Mouse (Mus musculus): ENCODE measurements around the gene Rab26. TPM values are rescaled to one million over a fixed set of nuclear protein-coding genes. Genes with fewer than 3 reads are reported as not detected.

Rab26 gene
- polyA plus RNA-seq, 1 experiment, result 1.2 TPM

DNA sequence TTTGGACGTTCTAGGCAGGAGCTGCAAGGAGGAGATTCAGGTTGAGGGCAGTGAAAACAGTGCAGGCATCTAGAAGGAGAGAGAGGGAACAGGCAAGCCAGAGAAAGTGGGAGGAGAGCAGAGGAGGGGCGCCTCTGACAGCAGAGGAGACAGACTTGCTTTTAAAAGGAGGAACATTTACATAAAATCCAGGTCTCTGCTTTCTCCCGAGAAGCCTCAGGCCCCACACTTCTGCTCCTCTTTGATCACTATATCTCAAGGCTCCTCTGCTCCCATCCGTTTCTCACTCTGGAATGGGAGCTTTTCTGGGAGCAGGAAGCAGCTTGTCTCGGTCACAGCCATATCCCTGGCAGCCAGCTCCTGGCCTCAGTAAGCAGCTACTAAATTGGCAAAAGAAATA is 1.3 kb upstream of the Rab26 start:
- no peaks in the 10 kb centered on the region for H3K36me3 ChIP-seq (ENCODE audit: control insufficient read depth, insufficient read depth, low read length)
- H3K27me3 ChIP-seq (ENCODE audit: control insufficient read depth, insufficient read depth, low read length), result no peaks in the 10 kb centered on the region
- no peak for TF ChIP-seq POLR2A (IDR thresholded peaks at IDR 0.05; ENCODE audit: low read depth, low read length)
- TF ChIP-seq CTCF (IDR thresholded peaks at IDR 0.05; ENCODE audit: extremely low read depth, insufficient read length, insufficient replicate concordance, low read depth, low read length), result no peak
- no peak overlapping the region for H3K27ac ChIP-seq (ENCODE audit: insufficient read depth, low read depth, low read length)
- 84% methylated on average over 5 of the region's 5 CpGs for WGBS
- no peak overlapping the region for H3K4me3 ChIP-seq (ENCODE audit: low read depth, low read length)
- peaks cover 8% of the 10 kb centered on the region for H3K4me1 ChIP-seq (ENCODE audit: control insufficient read depth, insufficient read depth, insufficient read length, low read length)

DNA sequence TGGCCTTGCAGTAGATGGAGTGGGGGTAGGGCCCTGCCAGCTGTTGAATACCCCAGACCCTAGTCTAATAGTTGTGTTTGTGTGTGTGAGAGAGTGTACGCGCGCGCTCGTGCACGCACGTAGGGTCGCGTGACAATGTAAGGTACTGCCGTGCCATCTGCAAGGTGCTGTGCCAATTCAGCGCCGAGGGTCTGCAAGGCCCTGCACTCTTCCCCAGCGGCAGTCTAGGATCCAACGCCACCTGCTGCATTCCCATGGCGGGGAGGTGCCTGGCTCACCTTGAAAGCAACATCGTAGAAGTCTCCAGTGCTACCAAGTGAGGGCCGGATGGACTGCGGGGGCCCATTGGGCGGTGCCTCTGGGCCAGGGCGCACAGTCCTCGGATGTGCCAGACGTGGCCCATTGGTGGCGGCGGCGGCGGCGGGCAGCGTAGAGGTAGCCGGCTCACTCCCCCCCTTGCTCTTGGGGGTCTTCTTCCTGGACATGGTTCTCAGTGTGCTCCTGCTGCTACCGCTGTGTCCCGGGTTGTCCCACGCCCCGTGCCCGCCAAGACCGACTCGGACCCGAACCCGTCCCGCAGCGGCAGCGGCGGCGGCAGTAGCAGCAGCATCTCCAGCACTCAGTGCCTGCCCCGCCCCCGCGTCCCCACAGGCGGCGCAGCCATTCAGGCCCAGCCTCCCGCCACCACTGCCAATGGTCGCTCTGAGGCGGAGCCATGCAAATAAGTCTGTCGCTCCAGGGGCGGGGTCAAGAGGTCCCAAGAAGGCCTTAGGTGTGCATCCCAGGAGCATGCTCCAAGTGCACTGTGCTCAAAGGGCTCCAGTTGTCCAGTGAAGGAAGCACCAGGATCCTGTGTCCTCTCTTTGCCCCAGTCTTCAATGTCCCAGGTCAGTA is 664 bp downstream of the Rab26 start:
- H3K36me3 ChIP-seq (ENCODE audit: control insufficient read depth, insufficient read depth, low read length), result peaks cover 7% of the 10 kb centered on the region
- no peaks in the 10 kb centered on the region for H3K27me3 ChIP-seq (ENCODE audit: control insufficient read depth, insufficient read depth, low read length)
- no peak overlapping the region for H3K27ac ChIP-seq (ENCODE audit: insufficient read depth, low read depth, low read length)
- peak overlapping the region; percentile 57 for H3K4me3 ChIP-seq (ENCODE audit: low read depth, low read length)
- TF ChIP-seq POLR2A (IDR thresholded peaks at IDR 0.05; ENCODE audit: low read depth, low read length) (no peak), CTCF (IDR thresholded peaks at IDR 0.05; ENCODE audit: extremely low read depth, insufficient read length, insufficient replicate concordance, low read depth, low read length) (no peak)
- WGBS, result 16% methylated on average over 53 of the region's 53 CpGs
- peaks cover 18% of the 10 kb centered on the region for H3K4me1 ChIP-seq (ENCODE audit: control insufficient read depth, insufficient read depth, insufficient read length, low read length)

DNA sequence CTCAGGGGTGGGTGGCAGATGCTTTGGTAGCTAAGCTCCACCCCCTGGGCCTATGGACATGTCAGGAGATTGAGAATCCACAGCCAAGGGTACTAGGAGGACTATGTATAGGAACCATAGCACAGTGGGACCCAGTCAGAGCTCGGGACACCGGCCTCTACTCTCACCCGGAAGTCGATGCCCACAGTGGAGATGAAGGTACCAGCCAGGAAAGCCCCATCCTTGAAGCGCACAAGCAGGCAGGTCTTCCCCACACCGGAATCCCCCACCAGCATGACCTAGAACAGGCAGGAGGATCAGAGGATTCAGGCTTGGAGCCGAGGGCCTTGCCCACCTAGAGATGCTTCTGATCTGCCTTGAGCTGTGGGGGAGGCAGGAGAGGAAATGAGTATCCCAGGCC is 2.0 kb downstream of the Rab26 start:
- no peaks in the 10 kb centered on the region for H3K27me3 ChIP-seq (ENCODE audit: control insufficient read depth, insufficient read depth, low read length)
- peaks cover 14% of the 10 kb centered on the region for H3K4me1 ChIP-seq (ENCODE audit: control insufficient read depth, insufficient read depth, insufficient read length, low read length)
- TF ChIP-seq POLR2A (IDR thresholded peaks at IDR 0.05; ENCODE audit: low read depth, low read length), result no peak
- WGBS, result 78% methylated on average over 7 of the region's 7 CpGs
- H3K36me3 ChIP-seq (ENCODE audit: control insufficient read depth, insufficient read depth, low read length), result peaks cover 7% of the 10 kb centered on the region
- no peak overlapping the region for H3K27ac ChIP-seq (ENCODE audit: insufficient read depth, low read depth, low read length)
- no peak overlapping the region for H3K4me3 ChIP-seq (ENCODE audit: low read depth, low read length)

DNA sequence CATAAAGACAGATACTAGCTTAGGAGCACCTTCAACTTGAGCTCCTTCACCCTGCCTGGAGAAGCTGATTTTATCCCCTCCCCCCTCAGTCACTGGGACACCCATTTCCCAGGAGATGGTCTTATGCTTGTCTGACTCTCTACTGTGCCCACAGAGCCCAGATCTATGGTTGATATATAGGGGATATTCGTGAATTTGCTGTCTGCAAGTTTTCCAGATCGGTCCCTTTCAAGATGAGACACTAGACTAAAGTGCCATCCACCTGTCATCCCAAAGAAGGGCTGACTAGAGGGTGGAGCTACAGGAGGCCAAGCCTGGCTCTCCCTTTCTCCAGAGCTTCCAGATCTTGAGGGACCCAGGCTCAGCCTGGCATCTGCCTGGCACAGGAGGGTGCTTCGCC is 2.9 kb downstream of the Rab26 start:
- 64% methylated on average over 3 of the region's 3 CpGs for WGBS
- Histone ChIP-seq H3K4me1 (ENCODE audit: control insufficient read depth, insufficient read depth, insufficient read length, low read length) (peaks cover 14% of the 10 kb centered on the region), H3K4me3 (ENCODE audit: low read depth, low read length) (no peak overlapping the region), H3K36me3 (ENCODE audit: control insufficient read depth, insufficient read depth, low read length) (peaks cover 7% of the 10 kb centered on the region), H3K27me3 (ENCODE audit: control insufficient read depth, insufficient read depth, low read length) (no peaks in the 10 kb centered on the region), H3K27ac (ENCODE audit: insufficient read depth, low read depth, low read length) (no peak overlapping the region)
- no peak for TF ChIP-seq CTCF (IDR thresholded peaks at IDR 0.05; ENCODE audit: extremely low read depth, insufficient read length, insufficient replicate concordance, low read depth, low read length)
- no peak for TF ChIP-seq POLR2A (IDR thresholded peaks at IDR 0.05; ENCODE audit: low read depth, low read length)

DNA sequence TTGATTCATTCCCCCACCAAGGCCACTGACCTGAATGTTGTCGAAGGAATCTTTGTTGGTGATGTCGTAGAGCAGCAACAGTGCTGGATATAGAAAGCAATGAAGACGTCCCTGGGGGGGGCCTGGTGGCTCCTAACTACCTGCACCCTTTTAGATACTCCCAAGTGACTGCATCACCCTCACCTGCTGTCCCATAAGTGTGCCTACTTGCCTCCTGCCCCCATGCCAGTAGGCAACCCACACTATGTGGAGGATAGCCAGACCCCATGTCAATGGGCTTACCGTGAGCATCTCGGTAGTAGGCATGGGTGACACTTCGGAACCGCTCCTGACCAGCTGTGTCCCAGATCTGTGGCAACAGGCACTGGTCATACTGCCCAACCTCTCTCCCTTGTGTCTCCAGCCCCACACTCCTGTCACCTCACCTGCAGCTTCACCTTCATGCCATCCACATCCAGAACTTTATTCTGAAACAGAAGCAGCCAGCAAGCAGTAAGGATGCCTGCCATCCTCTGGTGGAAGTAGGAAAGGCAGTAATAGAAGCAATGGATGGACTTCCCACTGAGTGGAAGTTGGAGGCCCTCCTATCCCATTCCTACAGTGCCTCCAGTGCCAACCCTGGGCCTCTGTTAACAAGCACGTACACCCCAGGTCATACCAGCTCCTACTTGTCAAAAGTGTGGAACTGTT is 3.5 kb downstream of the Rab26 start:
- H3K4me1 ChIP-seq (ENCODE audit: control insufficient read depth, insufficient read depth, insufficient read length, low read length), result peaks cover 14% of the 10 kb centered on the region
- no peaks in the 10 kb centered on the region for H3K27me3 ChIP-seq (ENCODE audit: control insufficient read depth, insufficient read depth, low read length)
- H3K27ac ChIP-seq (ENCODE audit: insufficient read depth, low read depth, low read length), result no peak overlapping the region
- WGBS, result 49% methylated on average over 8 of the region's 8 CpGs
- H3K4me3 ChIP-seq (ENCODE audit: low read depth, low read length), result no peak overlapping the region
- peaks cover 8% of the 10 kb centered on the region for H3K36me3 ChIP-seq (ENCODE audit: control insufficient read depth, insufficient read depth, low read length)
- no peak for TF ChIP-seq CTCF (IDR thresholded peaks at IDR 0.05; ENCODE audit: extremely low read depth, insufficient read length, insufficient replicate concordance, low read depth, low read length)
- no peak for TF ChIP-seq POLR2A (IDR thresholded peaks at IDR 0.05; ENCODE audit: low read depth, low read length)

DNA sequence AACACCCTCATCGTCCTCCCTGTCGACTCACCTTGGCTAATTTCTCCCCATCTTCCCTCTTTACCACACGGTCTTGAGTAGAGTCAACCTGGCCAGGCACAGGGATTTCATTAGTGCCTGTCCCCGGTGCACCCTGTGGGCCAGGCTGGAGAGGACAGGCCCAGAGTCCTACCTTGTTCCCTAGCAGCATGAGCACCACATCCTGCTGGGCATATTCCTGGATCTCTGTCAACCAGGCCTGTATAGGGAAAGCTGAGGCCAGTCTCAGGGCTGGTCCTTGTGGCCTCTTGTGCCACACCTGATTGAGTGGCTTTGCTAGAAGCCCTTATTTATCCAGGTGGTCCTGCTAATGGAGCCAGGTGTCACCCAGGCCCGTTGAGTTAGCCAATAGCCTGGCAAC is 4.1 kb downstream of the Rab26 start:
- 23% methylated on average over 5 of the region's 5 CpGs for WGBS
- TF ChIP-seq CTCF (IDR thresholded peaks at IDR 0.05; ENCODE audit: extremely low read depth, insufficient read length, insufficient replicate concordance, low read depth, low read length) (no peak), POLR2A (IDR thresholded peaks at IDR 0.05; ENCODE audit: low read depth, low read length) (no peak)
- Histone ChIP-seq H3K27me3 (ENCODE audit: control insufficient read depth, insufficient read depth, low read length) (no peaks in the 10 kb centered on the region), H3K4me1 (ENCODE audit: control insufficient read depth, insufficient read depth, insufficient read length, low read length) (peaks cover 14% of the 10 kb centered on the region), H3K27ac (ENCODE audit: insufficient read depth, low read depth, low read length) (no peak overlapping the region), H3K4me3 (ENCODE audit: low read depth, low read length) (peak overlapping the region; percentile 52), H3K36me3 (ENCODE audit: control insufficient read depth, insufficient read depth, low read length) (peaks cover 8% of the 10 kb centered on the region)

DNA sequence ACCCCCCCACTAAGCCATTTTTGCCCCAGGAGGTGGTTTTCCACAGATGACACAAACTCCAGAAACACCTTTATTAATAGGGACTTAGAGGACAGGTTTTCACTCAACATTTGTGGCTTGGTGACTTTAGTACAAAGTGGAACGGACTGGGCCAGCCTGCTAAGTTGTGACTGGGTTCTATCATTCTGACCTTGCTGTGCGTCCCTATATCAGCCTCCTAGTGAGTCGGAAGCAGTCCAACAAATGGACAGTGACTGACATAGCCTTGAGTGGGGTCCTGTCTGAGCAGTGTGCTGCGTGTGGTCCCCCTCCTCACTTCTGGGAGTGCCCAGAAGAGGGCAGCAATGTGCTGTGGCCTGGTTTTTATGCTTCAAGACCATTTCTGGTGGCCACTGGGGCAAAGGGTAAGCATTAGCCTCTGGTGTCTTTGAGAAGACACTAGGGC is 5.0 kb downstream of the Rab26 start:
- no peaks in the 10 kb centered on the region for H3K27me3 ChIP-seq (ENCODE audit: control insufficient read depth, insufficient read depth, low read length)
- H3K36me3 ChIP-seq (ENCODE audit: control insufficient read depth, insufficient read depth, low read length), result peaks cover 8% of the 10 kb centered on the region
- H3K4me1 ChIP-seq (ENCODE audit: control insufficient read depth, insufficient read depth, insufficient read length, low read length), result peaks cover 14% of the 10 kb centered on the region
- peak overlapping the region; percentile 77; the same call in 1 of the 2 replicates for H3K27ac ChIP-seq (ENCODE audit: insufficient read depth, low read depth, low read length)
- peak overlapping the region; percentile 52 for H3K4me3 ChIP-seq (ENCODE audit: low read depth, low read length)
- 2% methylated on average over 4 of the region's 4 CpGs for WGBS
- TF ChIP-seq CTCF (IDR thresholded peaks at IDR 0.05; ENCODE audit: extremely low read depth, insufficient read length, insufficient replicate concordance, low read depth, low read length) (peak; percentile 79; the same call in 1 of the 2 replicates), POLR2A (IDR thresholded peaks at IDR 0.05; ENCODE audit: low read depth, low read length) (no peak)
